Mouse (Mus musculus) liver, embryonic 11.5 days (tissue): Measurements from ENCODE around the gene Pfn1. TPM values are rescaled to one million over a fixed set of nuclear protein-coding genes. Genes with fewer than 3 reads are reported as not detected.

ENCODE experiments used
- ATAC-seq: fragments of 200-750 bp; cut with Nextera tagmentation; replicated peaks from 2 replicates; pipeline ENCODE4 v1.8.0; 2017; ENCODE audit warnings: moderate number of reproducible peaks, mild to moderate bottlenecking, moderate TSS enrichment, moderate library complexity; ENCODE audit not compliant: low FRiP score
- DNase-seq: peaks from one replicate; pipeline ENCODE4 v3.0.0-alpha.2; 2017; ENCODE audit warnings: low spot score
- H3K27ac ChIP-seq: fragments of 300-500 bp; sonication (generic); 2 replicates; pipeline ENCODE4 v1.5.1; 2014; ENCODE audit warnings: mild to moderate bottlenecking, low read depth, low read length, control low read depth
- H3K27me3 ChIP-seq: fragments of 300-500 bp; sonication (generic); replicated peaks from 2 replicates; pipeline ENCODE4 v1.6.1; 2014; ENCODE audit warnings: low read length, mixed read lengths; ENCODE audit not compliant: control insufficient read depth, insufficient read depth
- H3K36me3 ChIP-seq: fragments of 300-500 bp; sonication (generic); 2 replicates; pipeline ENCODE4 v1.6.1; 2014; ENCODE audit warnings: mild to moderate bottlenecking, low read length, moderate library complexity, mixed read lengths; ENCODE audit not compliant: control insufficient read depth, insufficient read depth
- H3K4me1 ChIP-seq: fragments of 300-500 bp; sonication (generic); replicated peaks from 2 replicates; pipeline ENCODE4 v1.6.1; 2014; ENCODE audit warnings: low read length, mixed read lengths; ENCODE audit not compliant: control insufficient read depth, insufficient read depth
- H3K4me2 ChIP-seq: fragments of 300-500 bp; sonication (generic); 2 replicates; pipeline ENCODE4 v1.6.1; 2014; ENCODE audit warnings: mild to moderate bottlenecking, control low read depth, moderate library complexity
- H3K4me3 ChIP-seq: fragments of 300-500 bp; sonication (generic); 2 replicates; pipeline ENCODE4 v1.5.1; 2014; ENCODE audit warnings: low read depth, low read length, control low read depth
- H3K9ac ChIP-seq: fragments of 300-500 bp; sonication (generic); 2 replicates; pipeline ENCODE4 v1.6.1; 2014; ENCODE audit warnings: low read depth, low read length, control low read depth
- H3K9me3 ChIP-seq: fragments of 300-500 bp; sonication (generic); 2 replicates; pipeline ENCODE4 v1.6.1; 2016; ENCODE audit warnings: low read length, inconsistent platforms, mixed read lengths; ENCODE audit not compliant: control insufficient read depth
- WGBS: fragments of 180-500 bp; shearing (Covaris S2); extraction: QIAGEN DNeasy Blood & Tissue Kit; methylation state at CpG from one replicate; pipeline ENCODE4 v1.1.7; 2014; 5-methylcytosine and 5-hydroxymethylcytosine counted together
- polyA plus RNA-seq: library from polyadenylated mRNA; unstranded; fragments of >200 nt; fragmentation: Nextera tagmentation; extraction: Ambion mirVana; gene quantifications from 2 replicates; pipeline ENCODE4 v1.2.1, GENCODE M21; 2014

The Pfn1 gene
- polyA plus RNA-seq, 1 experiment from 2014 or later, result 2,367 TPM

DNA sequence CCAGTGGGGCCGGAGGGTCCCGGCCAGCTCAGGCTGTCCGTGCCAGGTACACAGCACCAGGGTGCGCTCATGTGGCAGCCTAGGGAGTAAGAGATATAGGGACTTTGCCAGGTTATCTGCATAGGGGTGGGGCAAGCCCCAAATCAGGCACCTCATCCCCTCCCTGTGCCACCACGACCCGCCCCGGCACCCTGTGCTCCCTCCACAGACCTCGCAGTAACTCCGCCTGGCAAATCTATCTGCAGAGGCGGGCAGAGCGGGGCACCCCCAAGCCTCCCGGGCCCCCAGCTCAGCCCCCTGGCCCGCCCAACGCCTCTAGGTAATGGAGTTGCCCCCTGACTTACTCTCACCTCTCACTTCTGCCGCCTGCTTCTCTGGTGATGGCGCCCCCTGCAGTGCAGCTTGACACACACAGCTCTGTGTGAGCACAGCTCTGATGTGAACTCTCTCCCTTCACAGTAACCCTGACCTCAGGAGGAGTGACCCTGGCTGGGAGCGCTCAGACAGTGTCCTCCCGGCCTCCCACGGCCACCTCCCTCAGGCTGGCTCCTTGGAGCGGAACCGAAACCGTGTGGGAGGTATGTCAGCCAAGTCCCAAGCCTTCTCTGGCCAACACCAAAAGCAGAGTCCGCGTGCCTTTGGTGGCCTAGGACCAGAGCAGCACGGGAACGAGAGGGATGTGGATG lies 45.9 kb downstream of the Pfn1 start:
- Histone ChIP-seq H3K4me3 (no peak overlapping the region), H3K36me3 (peaks cover 64% of the 10 kb centered on the region), H3K9ac (no peak overlapping the region), H3K27ac (no peak overlapping the region), H3K27me3 (no peaks in the 10 kb centered on the region), H3K9me3 (no peaks in the 10 kb centered on the region), H3K4me2 (no peak overlapping the region), H3K4me1 (no peaks in the 10 kb centered on the region)
- DNase-seq (no peak), ATAC-seq (peak; percentile 26; the same call in 1 of the 2 replicates)
- WGBS, result 89% methylated on average over 26 of the region's 26 CpGs

DNA sequence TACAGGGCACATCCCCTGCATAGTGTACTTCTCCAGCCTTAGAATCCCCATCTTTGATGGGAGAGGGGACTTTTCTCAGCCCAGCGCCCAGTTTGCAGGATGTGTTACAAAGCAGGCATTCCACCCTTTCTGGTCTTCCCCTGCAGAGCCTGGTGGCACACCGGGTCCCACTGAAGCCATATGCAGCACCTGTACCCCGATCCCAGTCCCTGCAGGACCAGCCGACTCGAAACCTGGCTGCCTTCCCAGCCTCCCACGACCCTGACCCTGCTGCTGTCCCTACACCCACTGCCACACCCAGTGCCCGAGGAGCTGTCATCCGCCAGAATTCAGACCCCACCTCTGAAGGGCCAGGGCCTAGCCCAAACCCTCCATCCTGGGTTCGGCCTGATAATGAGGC lies 46.8 kb downstream of the Pfn1 start:
- no peak for ATAC-seq
- DNase-seq, result no peak

DNA sequence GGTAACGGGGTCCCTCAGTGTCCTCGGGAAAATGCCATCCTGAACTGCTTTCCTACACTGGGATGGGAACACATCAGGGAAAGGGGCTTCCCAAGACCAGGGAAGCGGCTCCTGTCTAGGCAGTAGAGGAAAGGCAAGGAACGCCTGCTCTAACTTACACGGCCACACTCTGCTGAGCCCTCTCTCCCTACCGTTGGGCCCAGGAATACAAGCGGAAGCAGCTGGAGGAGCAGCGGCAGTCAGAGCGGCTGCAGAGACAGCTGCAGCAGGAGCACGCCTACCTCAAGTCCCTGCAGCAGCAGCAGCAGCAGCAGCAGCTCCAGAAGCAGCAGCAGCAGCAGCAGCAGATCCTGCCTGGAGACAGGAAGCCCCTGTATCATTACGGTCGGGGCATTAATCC lies 47.7 kb downstream of the Pfn1 start:
- DNase-seq (no peak), ATAC-seq (no peak)
- Histone ChIP-seq H3K36me3 (peaks cover 62% of the 10 kb centered on the region), H3K27ac (no peak overlapping the region), H3K27me3 (no peaks in the 10 kb centered on the region), H3K4me3 (no peak overlapping the region), H3K4me2 (no peak overlapping the region), H3K9me3 (no peaks in the 10 kb centered on the region), H3K4me1 (no peaks in the 10 kb centered on the region), H3K9ac (no peak overlapping the region)
- 81% methylated on average over 12 of the region's 12 CpGs for WGBS

More for the DNA sequence above, 46.8 kb downstream of the Pfn1 start:
- H3K4me3 ChIP-seq, result no peak overlapping the region
- no peaks in the 10 kb centered on the region for H3K9me3 ChIP-seq
- peaks cover 67% of the 10 kb centered on the region for H3K36me3 ChIP-seq
- H3K4me1 ChIP-seq, result no peaks in the 10 kb centered on the region
- H3K4me2 ChIP-seq, result no peak overlapping the region
- H3K27me3 ChIP-seq, result no peaks in the 10 kb centered on the region
- no peak overlapping the region for H3K9ac ChIP-seq
- H3K27ac ChIP-seq, result no peak overlapping the region
- WGBS, result 87% methylated on average over 9 of the region's 9 CpGs

DNA sequence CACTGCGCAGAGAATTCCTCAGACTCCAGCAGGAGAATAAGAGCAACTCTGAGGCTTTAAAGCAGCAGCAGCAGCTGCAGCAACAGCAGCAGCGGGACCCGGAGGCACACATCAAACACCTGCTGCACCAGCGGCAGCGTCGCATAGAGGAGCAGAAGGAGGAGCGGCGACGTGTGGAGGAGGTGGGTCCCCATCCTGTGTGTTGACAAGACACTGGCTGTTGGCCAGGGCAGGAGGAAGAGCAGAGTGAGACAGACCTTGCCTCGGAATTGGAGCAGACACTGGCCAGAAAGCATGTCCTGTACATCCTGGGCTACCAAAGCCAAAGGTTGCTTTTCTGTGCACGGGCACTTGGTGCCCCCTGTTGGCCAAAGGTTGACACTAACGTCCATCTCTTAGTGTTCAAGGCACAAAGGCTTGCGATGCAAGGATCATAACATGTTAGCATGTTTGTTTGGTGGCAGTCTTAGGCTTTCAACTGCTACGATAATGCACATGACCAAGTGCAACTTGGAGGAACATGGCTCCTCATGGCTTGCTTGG lies 49.3 kb downstream of the Pfn1 start:
- Histone ChIP-seq H3K4me1 (no peaks in the 10 kb centered on the region), H3K9me3 (no peaks in the 10 kb centered on the region), H3K27ac (no peak overlapping the region), H3K36me3 (peaks cover 55% of the 10 kb centered on the region), H3K9ac (no peak overlapping the region), H3K27me3 (no peaks in the 10 kb centered on the region), H3K4me3 (no peak overlapping the region), H3K4me2 (no peak overlapping the region)
- WGBS, result 66% methylated on average over 14 of the region's 14 CpGs
- DNase-seq, result peak; percentile 63
- ATAC-seq, result no peak

Other genes starting within 250 kb of the Pfn1 start
- 48.5 and 51.2 TPM in 2 replicates for gene Pelp1, start 244.6 kb downstream of the Pfn1 start, polyA plus RNA-seq
- gene Arrb2, start 222.0 kb downstream of the Pfn1 start, polyA plus RNA-seq, result 31.5 and 35.9 TPM in 2 replicates
- 33.8 and 36.2 TPM in 2 replicates for gene Med11, start 202.7 kb downstream of the Pfn1 start, polyA plus RNA-seq
- 0.19 and 0.58 TPM in 2 replicates for gene Zmynd15, start 195.2 kb downstream of the Pfn1 start, polyA plus RNA-seq
- 0.91 and 1.6 TPM in 2 replicates for gene Cxcl16, start 194.7 kb downstream of the Pfn1 start, polyA plus RNA-seq
- gene Tm4sf5, start 149.4 kb downstream of the Pfn1 start, polyA plus RNA-seq, result 5.5 TPM in 2 replicates
- 0.39 and 0.80 TPM in 2 replicates for gene Vmo1, start 140.0 kb downstream of the Pfn1 start, polyA plus RNA-seq
- 20.2 and 20.5 TPM in 2 replicates for gene Gltpd2, start 135.4 kb downstream of the Pfn1 start, polyA plus RNA-seq
- gene Psmb6, start 129.3 kb downstream of the Pfn1 start, polyA plus RNA-seq, result 619 and 649 TPM in 2 replicates
- not detected in 2 replicates for gene Gm40193, start 121.7 kb downstream of the Pfn1 start, polyA plus RNA-seq
- gene Pld2, start 114.6 kb downstream of the Pfn1 start, polyA plus RNA-seq, result 2.7 and 3.4 TPM in 2 replicates
- gene Mink1, start 91.8 kb downstream of the Pfn1 start, polyA plus RNA-seq, result 15.6 and 16.0 TPM in 2 replicates
- gene 4930544D05Rik, start 38.8 kb downstream of the Pfn1 start, polyA plus RNA-seq, result not detected in 2 replicates
- not detected in 2 replicates for gene Chrne, start 35.4 kb downstream of the Pfn1 start, polyA plus RNA-seq
- gene Gp1ba, start 15.5 kb downstream of the Pfn1 start, polyA plus RNA-seq, result 15.3 and 16.4 TPM in 2 replicates
- gene Rnf167, start 7.4 kb downstream of the Pfn1 start, polyA plus RNA-seq, result 113 and 114 TPM in 2 replicates
- gene Slc25a11, start 7.2 kb downstream of the Pfn1 start, polyA plus RNA-seq, result 115 and 126 TPM in 2 replicates
- 19.8 and 20.1 TPM in 2 replicates for gene Eno3, start 2.6 kb upstream of the Pfn1 start, polyA plus RNA-seq
- 132 and 146 TPM in 2 replicates for gene Spag7, start 14.8 kb upstream of the Pfn1 start, polyA plus RNA-seq
- 10.4 and 13.1 TPM in 2 replicates for gene Camta2, start 33.5 kb upstream of the Pfn1 start, polyA plus RNA-seq
- 0.96 and 1.1 TPM in 2 replicates for gene Inca1, start 45.5 kb upstream of the Pfn1 start, polyA plus RNA-seq
- 3.1 and 3.8 TPM in 2 replicates for gene Kif1c, start 45.9 kb upstream of the Pfn1 start, polyA plus RNA-seq
- gene Zfp3, start 109.6 kb upstream of the Pfn1 start, polyA plus RNA-seq, result 3.3 and 4.0 TPM in 2 replicates
- 0.30 and 0.82 TPM in 2 replicates for gene Scimp, start 157.9 kb upstream of the Pfn1 start, polyA plus RNA-seq
- 25.7 and 28.9 TPM in 2 replicates for gene Rabep1, start 190.1 kb upstream of the Pfn1 start, polyA plus RNA-seq